Mouse (Mus musculus): ENCODE data around the gene Capn10. TPM values are rescaled to one million over a fixed set of nuclear protein-coding genes. Genes with fewer than 3 reads are reported as not detected.
"Not testable (repeated sequence)": the region's sequence is repeated elsewhere in the genome, so short reads cannot be mapped to it uniquely, and the experiment has no call there.

Gene Capn10
- polyA plus RNA-seq, 1 experiment from 2014 or later = 35.2 TPM

DNA sequence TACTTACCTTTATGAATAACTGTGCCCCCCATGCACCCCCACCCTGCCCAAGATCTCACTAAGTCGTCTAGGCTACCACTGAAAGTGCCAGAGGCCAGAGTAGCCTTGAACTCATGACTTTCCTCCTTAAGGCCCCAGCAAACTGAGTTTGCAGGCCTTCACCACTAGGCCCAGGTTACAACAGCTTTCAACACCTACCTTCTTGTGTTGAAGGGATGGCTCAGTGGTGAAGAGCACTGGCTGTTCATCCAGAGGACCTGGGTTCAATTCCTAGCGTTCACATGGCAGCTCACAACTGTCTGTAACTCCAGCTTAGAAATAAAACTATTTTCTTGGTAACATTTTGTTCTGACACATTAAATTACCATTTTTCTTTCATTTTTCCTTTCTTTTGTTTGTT is 19.5 kb downstream of the Capn10 start:
- H3K27ac ChIP-seq = no peak overlapping the region
- H3K27me3 ChIP-seq = no peaks in the 10 kb centered on the region
- H3K9me3 ChIP-seq = no peaks in the 10 kb centered on the region
- no peak overlapping the region for H3K4me3 ChIP-seq
- 71% methylated on average over 2 of the region's 2 CpGs for WGBS
- no peak overlapping the region for H3K9ac ChIP-seq
- peaks cover 4% of the 10 kb centered on the region for H3K36me3 ChIP-seq
- no peak overlapping the region for H3K4me2 ChIP-seq (replicated peaks)
- no peak for ATAC-seq (ENCODE audit: low FRiP score, low read depth)
- H3K4me1 ChIP-seq = no peaks in the 10 kb centered on the region

DNA sequence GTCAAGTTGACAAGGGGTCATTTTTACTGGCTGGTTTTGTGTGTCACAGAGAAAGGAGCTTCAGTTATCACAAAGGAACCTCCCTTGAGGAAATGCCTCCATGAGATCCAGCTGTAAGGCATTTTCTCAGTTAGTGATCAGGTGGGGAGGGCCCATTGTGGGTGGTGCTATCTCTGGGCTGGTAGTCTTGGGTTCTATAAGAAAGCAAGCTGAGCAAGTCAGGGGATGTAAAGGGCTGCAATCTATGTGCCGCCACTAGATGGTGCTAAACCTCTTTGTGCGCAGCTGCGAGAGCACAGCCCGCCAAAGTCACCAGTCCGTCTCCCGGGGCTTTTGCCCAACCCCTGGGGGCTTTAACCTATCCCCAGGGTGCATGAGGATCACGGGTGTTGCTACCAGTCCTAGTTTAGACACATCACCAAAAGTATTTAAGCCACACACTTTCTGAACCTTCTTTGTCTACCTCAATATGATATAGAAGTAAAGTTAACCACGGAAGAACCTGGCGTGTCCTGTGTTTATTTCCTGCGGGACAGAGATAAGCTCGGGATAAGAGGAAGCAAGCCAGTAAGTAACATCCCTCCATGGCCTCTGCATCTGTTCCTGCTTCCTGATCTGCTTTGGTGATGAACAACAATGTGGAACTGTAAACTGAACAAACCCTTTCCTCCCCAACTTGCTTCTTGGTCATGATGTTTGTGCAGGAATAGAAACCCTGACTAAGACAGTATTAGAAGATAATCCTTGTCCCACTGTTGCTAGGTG is 22.6 kb downstream of the Capn10 start:
- not testable (repeated sequence) for H3K4me1 ChIP-seq; H3K27ac ChIP-seq; H3K9ac ChIP-seq; H3K9me3 ChIP-seq; H3K27me3 ChIP-seq; H3K36me3 ChIP-seq; ATAC-seq (ENCODE audit: low FRiP score, low read depth)
- peak overlapping the region; percentile 53 for H3K4me2 ChIP-seq (replicated peaks)
- H3K4me3 ChIP-seq = peak overlapping the region; percentile 19
- WGBS = 8% methylated on average over 11 of the region's 11 CpGs

DNA sequence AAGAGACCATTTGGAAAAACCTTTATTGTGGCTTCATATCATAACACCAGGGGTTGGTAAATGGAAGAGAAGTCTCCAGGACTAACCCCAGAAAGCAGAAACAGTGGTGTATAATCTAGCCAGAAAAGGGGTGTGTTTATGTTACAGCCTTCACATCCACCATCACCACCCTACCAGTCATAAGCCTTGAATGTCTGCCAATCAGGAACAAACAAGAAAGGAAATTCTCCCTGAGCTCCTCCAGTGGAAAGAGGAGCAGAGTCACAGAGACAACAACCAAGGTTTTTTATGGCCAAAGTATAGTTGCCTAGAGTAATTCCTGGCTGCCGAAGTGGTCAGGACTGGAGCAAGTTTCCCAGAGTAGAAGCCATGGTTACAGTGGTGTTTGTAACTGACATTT is 24.8 kb downstream of the Capn10 start:
- Histone ChIP-seq H3K36me3 (no peaks in the 10 kb centered on the region), H3K4me2 (replicated peaks) (no peak overlapping the region), H3K9me3 (no peaks in the 10 kb centered on the region), H3K27me3 (no peaks in the 10 kb centered on the region), H3K27ac (no peak overlapping the region), H3K9ac (no peak overlapping the region), H3K4me3 (no peak overlapping the region), H3K4me1 (no peaks in the 10 kb centered on the region)
- ATAC-seq (ENCODE audit: low FRiP score, low read depth) = no peak
- 65% methylated on average over 1 of the region's 1 CpGs for WGBS

DNA sequence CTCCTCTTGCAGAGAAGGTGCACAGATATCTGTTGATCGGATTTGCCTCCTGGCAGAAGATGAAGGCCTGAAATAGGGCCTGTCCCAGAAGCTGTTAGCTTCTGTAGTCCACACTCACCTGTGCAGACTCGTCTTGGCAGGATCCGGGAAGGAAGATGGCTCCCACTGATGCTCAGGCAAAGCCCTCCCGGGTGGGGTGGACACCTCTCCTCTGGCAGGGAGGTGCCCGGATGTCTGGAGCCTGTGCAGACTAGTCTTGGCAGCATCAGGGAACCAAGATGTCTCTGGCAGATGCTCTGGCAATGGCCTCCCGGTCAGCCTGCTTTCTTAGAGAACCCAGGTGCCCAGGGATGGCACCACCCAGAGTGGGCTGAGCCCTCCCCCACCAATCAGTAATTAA is 36.6 kb downstream of the Capn10 start:
- ATAC-seq (ENCODE audit: low FRiP score, low read depth); H3K9me3 ChIP-seq; H3K4me3 ChIP-seq; H3K9ac ChIP-seq; H3K4me2 ChIP-seq (replicated peaks); H3K27me3 ChIP-seq; H3K36me3 ChIP-seq; H3K4me1 ChIP-seq; H3K27ac ChIP-seq: not testable (repeated sequence)
- WGBS = 81% methylated on average over 6 of the region's 6 CpGs

DNA sequence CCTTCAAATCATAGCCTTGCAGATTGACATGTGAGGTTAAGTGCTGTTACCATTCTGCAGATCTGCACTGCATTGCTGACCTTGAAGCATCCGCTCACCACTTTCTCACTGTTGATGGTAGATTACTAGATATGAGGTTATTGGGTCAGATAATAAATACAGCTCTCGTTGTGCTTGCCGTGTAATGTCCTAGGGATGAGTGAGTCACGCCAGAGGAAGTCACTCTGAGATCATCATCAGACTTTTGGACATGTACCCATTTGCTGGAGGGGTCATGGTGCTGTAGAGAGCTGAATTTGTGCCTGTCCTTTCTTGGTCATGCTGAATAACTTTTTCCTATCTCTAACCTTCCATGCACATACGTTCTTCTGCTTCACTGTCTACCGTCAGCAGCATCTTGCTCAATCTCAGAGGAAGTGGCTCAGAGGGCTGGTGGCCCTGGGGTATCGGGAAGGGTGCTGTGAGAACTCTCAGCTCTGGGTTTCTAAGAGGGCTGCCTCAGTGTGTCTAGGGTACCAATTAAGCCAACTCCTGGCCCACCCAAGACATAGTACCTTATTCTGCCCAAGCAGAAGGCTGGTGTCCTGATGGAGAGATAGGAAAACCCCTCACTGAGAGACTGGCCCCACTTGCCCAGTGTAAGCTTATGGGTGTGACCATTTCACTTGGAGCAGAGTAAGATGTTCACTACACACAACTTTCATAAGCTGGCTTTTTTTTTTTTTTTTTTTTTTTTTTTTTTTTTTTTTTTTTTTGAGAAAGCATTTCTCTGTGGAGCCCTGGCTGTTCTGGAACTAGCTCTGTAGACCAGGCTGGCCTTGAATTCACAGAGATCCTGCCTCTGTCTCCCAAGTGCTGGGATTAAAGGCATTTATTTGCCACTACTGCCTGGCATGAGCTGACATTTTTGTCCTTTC is 38.0 kb downstream of the Capn10 start:
- no peaks in the 10 kb centered on the region for H3K9me3 ChIP-seq
- H3K4me3 ChIP-seq = no peak overlapping the region
- no peak for ATAC-seq (ENCODE audit: low FRiP score, low read depth)
- 84% methylated on average over 7 of the region's 7 CpGs for WGBS
- H3K27ac ChIP-seq = no peak overlapping the region
- H3K36me3 ChIP-seq = no peaks in the 10 kb centered on the region
- no peaks in the 10 kb centered on the region for H3K27me3 ChIP-seq
- no peak overlapping the region for H3K4me2 ChIP-seq (replicated peaks)
- no peak overlapping the region for H3K9ac ChIP-seq
- 0 out of 2 replicates have a peak, but pooled peaks cover 6% of the 10 kb centered on the region for H3K4me1 ChIP-seq

DNA sequence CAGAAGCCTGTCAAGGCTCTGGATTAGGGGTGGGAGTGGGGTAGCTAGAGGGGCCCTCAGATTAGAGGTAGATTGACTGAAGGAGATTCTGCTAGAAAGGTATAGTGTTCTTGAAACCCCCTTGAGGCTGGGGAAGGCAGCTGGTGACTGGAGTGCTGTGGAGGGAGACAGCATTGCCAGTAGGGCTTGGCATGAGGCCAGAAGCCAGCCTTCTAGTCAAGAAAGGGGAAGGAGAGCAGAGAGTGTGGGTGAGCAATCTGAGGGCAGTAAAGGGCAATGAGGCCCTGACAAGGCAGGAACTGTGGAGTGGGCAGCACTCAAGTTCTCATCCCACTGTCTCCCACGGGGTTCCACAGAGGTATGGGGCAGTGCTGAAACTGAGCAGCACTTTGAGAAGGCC is 38.7 kb downstream of the Capn10 start:
- H3K4me2 ChIP-seq (replicated peaks) = no peak overlapping the region
- H3K27me3 ChIP-seq = no peaks in the 10 kb centered on the region
- H3K27ac ChIP-seq = no peak overlapping the region
- H3K9ac ChIP-seq = no peak overlapping the region
- no peak for ATAC-seq (ENCODE audit: low FRiP score, low read depth)
- H3K4me1 ChIP-seq = 0 out of 2 replicates have a peak, but pooled peaks cover 6% of the 10 kb centered on the region
- no peaks in the 10 kb centered on the region for H3K36me3 ChIP-seq
- 75% methylated on average over 1 of the region's 1 CpGs for WGBS
- no peak overlapping the region for H3K4me3 ChIP-seq
- H3K9me3 ChIP-seq = no peaks in the 10 kb centered on the region

DNA sequence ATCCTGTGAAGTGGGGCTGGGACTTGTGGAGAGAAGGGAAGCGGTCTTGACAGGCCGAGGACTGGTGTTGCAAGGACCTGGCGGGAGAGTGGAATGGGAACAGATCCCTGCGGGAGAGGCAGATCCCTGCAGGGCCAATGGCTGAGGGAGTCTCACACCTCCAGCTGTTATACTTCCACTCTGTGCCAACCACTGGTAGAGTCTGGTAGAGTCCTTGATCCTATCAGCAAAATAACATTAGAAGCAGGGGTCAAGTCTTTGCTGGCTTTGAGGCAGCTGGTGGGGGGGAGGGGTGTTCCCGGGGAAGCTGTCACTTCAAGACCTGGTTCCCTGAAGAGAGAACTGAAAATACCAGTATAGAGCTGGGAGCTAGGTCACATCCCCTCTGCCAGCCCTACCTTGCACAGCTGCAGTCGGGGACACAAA is 42.0 kb downstream of the Capn10 start:
- Histone ChIP-seq H3K36me3 (no peaks in the 10 kb centered on the region), H3K9me3 (no peaks in the 10 kb centered on the region), H3K27me3 (peaks cover 8% of the 10 kb centered on the region; the same call in 1 of the 2 replicates), H3K27ac (no peak overlapping the region), H3K4me2 (replicated peaks) (no peak overlapping the region), H3K4me1 (0 out of 2 replicates have a peak, but pooled peaks cover 12% of the 10 kb centered on the region), H3K4me3 (no peak overlapping the region), H3K9ac (no peak overlapping the region)
- ATAC-seq (ENCODE audit: low FRiP score, low read depth) = no peak
- 35% methylated on average over 6 of the region's 6 CpGs for WGBS

DNA sequence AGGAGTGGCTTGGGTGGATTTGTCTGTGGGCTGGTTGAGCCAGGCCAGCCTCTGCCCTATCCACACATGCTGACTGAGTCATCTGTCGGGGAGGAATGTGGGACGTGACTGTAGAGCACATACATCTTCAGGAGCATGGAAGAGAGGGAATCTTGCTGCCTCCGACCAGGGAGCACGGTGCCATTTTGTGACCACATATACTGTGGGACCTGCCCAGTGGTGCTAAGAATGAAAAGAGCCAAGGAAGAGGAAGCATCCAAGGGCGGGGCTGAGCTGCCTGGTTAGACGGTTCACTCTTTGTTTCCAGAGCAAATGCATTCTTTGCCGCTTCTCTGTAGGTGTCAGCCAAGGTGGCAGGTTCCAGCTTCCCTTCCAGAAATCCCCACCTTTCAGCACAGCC is 44.5 kb downstream of the Capn10 start:
- no peaks in the 10 kb centered on the region for H3K36me3 ChIP-seq
- H3K4me1 ChIP-seq = 0 out of 2 replicates have a peak, but pooled peaks cover 9% of the 10 kb centered on the region
- WGBS = 50% methylated on average over 7 of the region's 7 CpGs
- peaks cover 8% of the 10 kb centered on the region; the same call in 1 of the 2 replicates for H3K27me3 ChIP-seq
- H3K27ac ChIP-seq = no peak overlapping the region
- H3K9me3 ChIP-seq = no peaks in the 10 kb centered on the region
- H3K4me3 ChIP-seq = no peak overlapping the region
- H3K4me2 ChIP-seq (replicated peaks) = no peak overlapping the region
- ATAC-seq (ENCODE audit: low FRiP score, low read depth) = no peak
- H3K9ac ChIP-seq = no peak overlapping the region

DNA sequence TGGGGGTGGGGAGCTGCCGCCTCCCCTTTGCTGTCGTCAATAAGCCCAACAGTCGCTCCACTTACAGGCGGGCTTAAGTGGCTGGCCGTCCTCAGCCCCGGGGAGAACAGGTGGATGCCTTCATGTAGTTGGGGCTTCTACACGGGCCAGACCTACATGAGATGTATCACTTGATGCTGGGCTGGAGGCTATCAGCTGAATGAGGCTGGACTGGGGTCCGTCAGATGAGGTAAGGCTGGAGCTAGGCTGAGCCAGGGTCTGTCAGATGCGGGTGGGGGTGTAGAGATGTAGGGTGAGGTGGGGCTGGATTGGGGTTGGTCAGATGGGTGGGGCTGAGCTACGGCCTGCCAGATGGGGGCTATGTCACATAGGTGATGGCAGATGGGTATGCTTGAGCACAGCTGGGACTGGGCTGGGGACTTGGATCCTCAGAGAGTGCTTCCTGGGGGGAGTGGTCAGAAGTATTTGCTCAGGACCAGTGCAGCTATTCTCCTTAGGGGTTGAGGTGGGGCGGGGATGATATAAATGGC is 45.0 kb downstream of the Capn10 start:
- peaks cover 8% of the 10 kb centered on the region; the same call in 1 of the 2 replicates for H3K27me3 ChIP-seq
- no peak overlapping the region for H3K4me2 ChIP-seq (replicated peaks)
- no peaks in the 10 kb centered on the region for H3K36me3 ChIP-seq
- no peaks in the 10 kb centered on the region for H3K9me3 ChIP-seq
- no peak overlapping the region for H3K4me3 ChIP-seq
- no peak; the same call in 1 of the 2 replicates for ATAC-seq (ENCODE audit: low FRiP score, low read depth)
- H3K27ac ChIP-seq = no peak overlapping the region
- WGBS = 19% methylated on average over 11 of the region's 11 CpGs
- no peak overlapping the region for H3K9ac ChIP-seq
- H3K4me1 ChIP-seq = 0 out of 2 replicates have a peak, but pooled peaks cover 9% of the 10 kb centered on the region

DNA sequence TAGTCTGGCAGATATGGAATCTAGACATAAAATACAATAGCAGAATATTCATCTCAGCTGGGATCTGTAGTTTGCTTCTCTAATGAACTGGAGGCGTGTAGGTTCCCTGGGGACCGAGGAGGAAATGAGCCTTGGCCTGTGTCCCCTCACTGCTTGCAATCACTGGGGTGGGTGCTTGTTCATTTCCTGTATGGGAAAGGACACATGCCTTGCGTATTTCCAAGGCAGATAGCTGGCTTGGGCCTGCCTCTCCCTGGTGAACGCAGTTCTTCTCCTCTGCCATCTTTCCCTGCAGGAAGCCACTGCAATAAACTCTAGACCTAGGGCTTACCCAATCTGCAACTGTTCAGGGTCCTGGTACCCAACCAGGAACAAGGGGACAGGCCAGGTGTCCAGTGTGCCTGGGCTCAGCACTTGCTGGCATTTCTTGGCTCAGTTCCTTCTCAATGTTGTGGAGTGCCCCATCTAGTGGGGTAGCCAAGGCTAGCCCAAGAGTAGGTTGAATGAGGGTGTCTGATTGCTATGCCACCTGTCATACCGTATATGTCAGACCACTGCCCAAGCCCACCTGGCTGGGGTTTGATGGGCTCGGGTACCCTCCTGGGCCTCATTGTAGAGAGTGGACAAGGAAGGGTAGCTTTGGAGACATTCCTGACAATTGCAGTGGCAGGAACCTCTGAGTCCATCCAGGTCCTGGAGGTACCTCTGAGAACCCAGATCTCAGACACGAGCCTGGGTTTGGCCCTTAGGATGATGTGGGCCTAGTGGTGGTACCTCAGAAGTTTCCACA is 47.1 kb downstream of the Capn10 start:
- 74% methylated on average over 7 of the region's 7 CpGs for WGBS
- Histone ChIP-seq H3K27me3 (peaks cover 8% of the 10 kb centered on the region; the same call in 1 of the 2 replicates), H3K4me2 (replicated peaks) (no peak overlapping the region), H3K36me3 (no peaks in the 10 kb centered on the region), H3K9ac (no peak overlapping the region), H3K4me3 (no peak overlapping the region), H3K9me3 (no peaks in the 10 kb centered on the region), H3K27ac (no peak overlapping the region), H3K4me1 (0 out of 2 replicates have a peak, but pooled peaks cover 9% of the 10 kb centered on the region)
- no peak for ATAC-seq (ENCODE audit: low FRiP score, low read depth)

DNA sequence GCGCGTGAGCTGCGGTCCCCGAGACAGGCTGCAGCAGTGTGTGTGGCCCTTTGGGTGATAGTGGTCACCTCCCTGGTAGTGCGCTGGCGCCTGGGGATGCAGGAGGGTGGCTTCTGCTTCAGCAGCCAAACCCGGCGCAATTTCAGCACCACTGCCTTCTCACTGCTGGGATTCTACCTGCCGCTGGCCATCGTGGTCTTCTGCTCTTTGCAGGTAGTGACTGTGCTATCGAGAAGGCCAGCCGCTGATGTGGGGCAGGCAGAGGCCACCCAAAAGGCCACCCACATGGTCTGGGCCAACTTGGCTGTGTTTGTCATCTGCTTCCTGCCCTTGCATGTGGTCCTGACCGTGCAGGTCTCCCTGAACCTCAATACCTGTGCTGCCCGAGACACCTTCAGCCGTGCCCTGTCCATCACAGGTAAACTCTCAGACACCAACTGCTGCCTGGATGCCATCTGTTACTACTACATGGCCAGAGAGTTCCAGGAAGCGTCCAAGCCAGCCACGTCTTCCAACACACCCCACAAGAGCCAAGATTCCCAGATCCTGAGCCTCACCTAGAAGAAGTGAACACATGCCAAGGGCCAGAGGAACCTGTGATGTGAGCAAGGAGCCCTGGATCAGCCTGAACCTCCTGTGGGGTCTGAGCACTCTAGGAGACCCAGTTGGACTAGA is 48.9 kb downstream of the Capn10 start:
- Histone ChIP-seq H3K27ac (no peak overlapping the region), H3K9me3 (no peaks in the 10 kb centered on the region), H3K4me1 (0 out of 2 replicates have a peak, but pooled peaks cover 6% of the 10 kb centered on the region), H3K36me3 (no peaks in the 10 kb centered on the region), H3K4me2 (replicated peaks) (no peak overlapping the region), H3K9ac (no peak overlapping the region), H3K4me3 (no peak overlapping the region), H3K27me3 (peaks cover 8% of the 10 kb centered on the region; the same call in 1 of the 2 replicates)
- 88% methylated on average over 17 of the region's 17 CpGs for WGBS
- no peak for ATAC-seq (ENCODE audit: low FRiP score, low read depth)
